Mouse (Mus musculus): ENCODE measurements at regions not wholly inside any gene's neighbourhood (a gene's known extent, or its start where the extent isn't known, plus 50 kb on each side); places are given as distances from the start of the nearest gene placed in this dataset.

GRCm38 (mm10) chr1:137279981-137280380, 319.7 kb upstream of the Nr5a2 start:
- in situ Hi-C loops (cut with MboI; ENCODE audit: low pct_ligation_motif_present, low pct_unique_long_range_greater_than_20kb, low sequenced_read_pairs) (no loop called here), dilution Hi-C loops (cut with MboI; ENCODE audit: extremely low pct_ligation_motif_present, extremely low pct_unique_long_range_greater_than_20kb, low sequenced_read_pairs) (no loop called here)
- no peak overlapping the region for H3K9ac ChIP-seq (ENCODE audit: insufficient read depth, low read depth)

GRCm38 (mm10) chr1:137270659-137271612, 310.7 kb upstream of the Nr5a2 start:
- in situ Hi-C loops (cut with MboI; ENCODE audit: low pct_ligation_motif_present, low pct_unique_long_range_greater_than_20kb, low sequenced_read_pairs): no loop called here
- H3K4me1 ChIP-seq (ENCODE audit: control insufficient read depth in 1 of 2, insufficient read depth in 2 of 2): no peaks in the 10 kb centered on the region
- H3K27me3 ChIP-seq (replicated peaks): no peaks in the 10 kb centered on the region
- no peak overlapping the region for H3K4me3 ChIP-seq (replicated peaks in 1 of 3; ENCODE audit: low read depth in 2 of 3, low read length in 2 of 3, poor library complexity in 1 of 3)
- H3K79me2 ChIP-seq (replicated peaks; ENCODE audit: control insufficient read depth, extremely low read depth, insufficient read depth, poor library complexity, severe bottlenecking): no peaks in the 10 kb centered on the region
- no peak overlapping the region for H3K9ac ChIP-seq (ENCODE audit: insufficient read depth, low read depth)
- dilution Hi-C loops (cut with MboI; ENCODE audit: extremely low pct_ligation_motif_present, extremely low pct_unique_long_range_greater_than_20kb, low sequenced_read_pairs): no loop called here
- no peaks in the 10 kb centered on the region for H3K36me3 ChIP-seq (replicated peaks in 1 of 2; ENCODE audit: control insufficient read depth in 1 of 2, insufficient read depth in 1 of 2, low read length in 1 of 2)
- no peak for DNase-seq (ENCODE audit: extremely low read depth)
- TF ChIP-seq PAX5 (IDR thresholded peaks at IDR 0.05; ENCODE audit: low read length) (no peak), RCOR1 (conservative IDR thresholded peaks at IDR 0.05; ENCODE audit: low read depth, low read length) (no peak), MAFK (IDR thresholded peaks at IDR 0.05; ENCODE audit: insufficient replicate concordance, low read length) (no peak), UBTF (IDR thresholded peaks at IDR 0.05; ENCODE audit: low read depth, low read length) (no peak), IRF4 (IDR thresholded peaks at IDR 0.05; ENCODE audit: low read depth, low read length) (no peak)
- H3K9me3 ChIP-seq (replicated peaks; ENCODE audit: low read length): no peaks in the 10 kb centered on the region
- H3K4me2 ChIP-seq (ENCODE audit: insufficient read depth, low read depth, poor library complexity, severe bottlenecking): no peak overlapping the region
- no peak overlapping the region for H3K27ac ChIP-seq (ENCODE audit: insufficient read depth, low read depth)

More at GRCm38 (mm10) chr1:137279981-137280380, 319.7 kb upstream of the Nr5a2 start:
- Histone ChIP-seq H3K9me3 (replicated peaks; ENCODE audit: low read length) (no peaks in the 10 kb centered on the region), H3K36me3 (replicated peaks in 1 of 2; ENCODE audit: control insufficient read depth in 1 of 2, insufficient read depth in 1 of 2, low read length in 1 of 2) (no peaks in the 10 kb centered on the region), H3K27ac (ENCODE audit: insufficient read depth, low read depth) (no peak overlapping the region), H3K4me3 (replicated peaks in 1 of 3; ENCODE audit: low read depth in 2 of 3, low read length in 2 of 3, poor library complexity in 1 of 3) (no peak overlapping the region), H3K27me3 (replicated peaks) (no peaks in the 10 kb centered on the region), H3K4me1 (ENCODE audit: control insufficient read depth in 1 of 2, insufficient read depth in 2 of 2) (no peaks in the 10 kb centered on the region), H3K79me2 (replicated peaks; ENCODE audit: control insufficient read depth, extremely low read depth, insufficient read depth, poor library complexity, severe bottlenecking) (no peaks in the 10 kb centered on the region), H3K4me2 (ENCODE audit: insufficient read depth, low read depth, poor library complexity, severe bottlenecking) (no peak overlapping the region)
- TF ChIP-seq KAT2A (IDR thresholded peaks at IDR 0.05; ENCODE audit: insufficient replicate concordance, low read length) (no peak), CTCF (conservative IDR thresholded peaks at IDR 0.05 in 1 of 2, IDR thresholded peaks at IDR 0.05 in 1 of 2; ENCODE audit: low read depth in 2 of 2, low read length in 2 of 2) (no peak), HCFC1 (IDR thresholded peaks at IDR 0.05; ENCODE audit: low read depth, low read length) (no peak), ZMIZ1 (IDR thresholded peaks at IDR 0.05; ENCODE audit: low read depth, low read length) (no peak), USF2 (conservative IDR thresholded peaks at IDR 0.05; ENCODE audit: low read depth, low read length) (no peak), TBP (conservative IDR thresholded peaks at IDR 0.05; ENCODE audit: low read depth, low read length) (no peak), MEF2A (IDR thresholded peaks at IDR 0.05; ENCODE audit: borderline replicate concordance, low read depth, low read length) (no peak), RCOR1 (conservative IDR thresholded peaks at IDR 0.05; ENCODE audit: low read depth, low read length) (no peak), MAX (IDR thresholded peaks at IDR 0.05; ENCODE audit: low read length) (no peak), MAZ (IDR thresholded peaks at IDR 0.05; ENCODE audit: low read depth, low read length) (no peak), BHLHE40 (IDR thresholded peaks at IDR 0.05; ENCODE audit: low read depth, low read length) (no peak), ELF1 (IDR thresholded peaks at IDR 0.05; ENCODE audit: low read depth, low read length) (no peak), EP300 (IDR thresholded peaks at IDR 0.05; ENCODE audit: low read length) (no peak), RAD21 (IDR thresholded peaks at IDR 0.05; ENCODE audit: low read depth, low read length) (no peak), JUND (conservative IDR thresholded peaks at IDR 0.05; ENCODE audit: low read depth, low read length) (no peak)
- no peak for DNase-seq (ENCODE audit: extremely low read depth)
